Mouse (Mus musculus): ENCODE measurements at regions not wholly inside any gene's neighbourhood (a gene's known extent, or its start where the extent isn't known, plus 50 kb on each side); places are given as distances from the start of the nearest gene placed in this dataset.

- TF ChIP-seq MYOG (IDR thresholded peaks at IDR 0.05; ENCODE audit: control insufficient read depth, extremely low read depth, insufficient read length) = no peak
- no peak for TF ChIP-seq USF1 (IDR thresholded peaks at IDR 0.05; ENCODE audit: low read depth)
- TF ChIP-seq MAX (IDR thresholded peaks at IDR 0.05) = no peak
- TF ChIP-seq CTCF (IDR thresholded peaks at IDR 0.05; ENCODE audit: control insufficient read depth, insufficient read depth, insufficient read length) = no peak
These were observed 81.5 kb downstream of the Ephb3 start for GRCm38 (mm10) chr16:21286099-21286498.

Measured in C2C12 (cell line).